Mouse (Mus musculus): ENCODE data around the gene Casc4. TPM values are rescaled to one million over a fixed set of nuclear protein-coding genes. Genes with fewer than 3 reads are reported as not detected.

Gene Casc4
- total RNA-seq (2021) = 100 to 1,000 TPM in 1 of 2 experiments, 10 to 100 TPM in 1; 96.5 to 105 TPM
- long read RNA-seq, experiment 1, full-length matches to known transcripts = 88 of 111 reads
- long read RNA-seq, experiment 1, partial matches to known transcripts = 9 of 111 reads
- long read RNA-seq, experiment 1, other reads (novel, unspliced or antisense) = 14 of 111 reads
- long read RNA-seq, experiment 2, full-length matches to known transcripts = 41 of 50 reads
- long read RNA-seq, experiment 2, partial matches to known transcripts = 3 of 50 reads
- long read RNA-seq, experiment 2, other reads (novel, unspliced or antisense) = 6 of 50 reads

GRCm38 (mm10) chr2:121866632-121867050 lies at the start of gene Casc4:
TSS of gene Casc4 (plus strand) at chr2:121866970.
- H3K4me3 ChIP-seq = peak within 1 kb of the TSS; percentile 91
- intact Hi-C loops (cut with DNase I) = loop anchor here (1.0 kb wide), 1 partner anchor 90 kb away; the partner anchor contains the start of genes Ctdspl2 and Mageb3
- DNase-seq (ENCODE audit: extremely low spot score in 1 of 2, low spot score in 2 of 2) = peak; percentile 84
- TF ChIP-seq CTCF (IDR thresholded peaks at IDR 0.05) = no peak
- H3K27ac ChIP-seq = peak within 1 kb of the TSS; percentile 92

- intact Hi-C loops (cut with DNase I) = no loop called here
- no peak overlapping the region for H3K27ac ChIP-seq
- no peak overlapping the region for H3K4me3 ChIP-seq
- TF ChIP-seq CTCF (IDR thresholded peaks at IDR 0.05) = no peak
- DNase-seq (ENCODE audit: extremely low spot score in 1 of 2, low spot score in 2 of 2) = no peak
Observed at GRCm38 (mm10) chr2:121821787-121822186, 45.0 kb upstream of the Casc4 start.

- H3K27ac ChIP-seq = no peak overlapping the region
- TF ChIP-seq CTCF (IDR thresholded peaks at IDR 0.05) = no peak
- intact Hi-C loops (cut with DNase I) = no loop called here
- DNase-seq (ENCODE audit: extremely low spot score in 1 of 2, low spot score in 2 of 2) = no peak
- no peak overlapping the region for H3K4me3 ChIP-seq
Observed at GRCm38 (mm10) chr2:121824653-121825052, 42.1 kb upstream of the Casc4 start.

- no peak for DNase-seq (ENCODE audit: extremely low spot score in 1 of 2, low spot score in 2 of 2)
- no peak for TF ChIP-seq CTCF (IDR thresholded peaks at IDR 0.05)
- H3K4me3 ChIP-seq = no peak overlapping the region
- intact Hi-C loops (cut with DNase I) = no loop called here
- no peak overlapping the region for H3K27ac ChIP-seq
Observed at GRCm38 (mm10) chr2:121826189-121826588, 40.6 kb upstream of the Casc4 start.

GRCm38 (mm10) chr2:121828411-121828810 lies 38.4 kb upstream of the Casc4 start:
- no peak overlapping the region for H3K4me3 ChIP-seq
- DNase-seq (ENCODE audit: extremely low spot score in 1 of 2, low spot score in 2 of 2) = no peak
- intact Hi-C loops (cut with DNase I) = loop anchor here (2.0 kb wide), 1 partner anchor 22 kb away; the partner anchor contains the start of gene Frmd5
- no peak for TF ChIP-seq CTCF (IDR thresholded peaks at IDR 0.05)
- peak overlapping the region; percentile 21; the same call in 1 of the 2 replicates for H3K27ac ChIP-seq

GRCm38 (mm10) chr2:121832484-121832894 lies 34.3 kb upstream of the Casc4 start:
- Histone ChIP-seq H3K27ac (no peak overlapping the region), H3K4me3 (no peak overlapping the region)
- DNase-seq (ENCODE audit: extremely low spot score in 1 of 2, low spot score in 2 of 2) = peak; percentile 32 to 50
- TF ChIP-seq CTCF (IDR thresholded peaks at IDR 0.05) = peak; percentile 79
- intact Hi-C loops (cut with DNase I) = loop anchor here (1.0 kb wide), 1 partner anchor 261 kb away; no protein-coding TSS in a partner anchor

GRCm38 (mm10) chr2:121834926-121835325 lies 31.8 kb upstream of the Casc4 start:
- Histone ChIP-seq H3K4me3 (no peak overlapping the region), H3K27ac (no peak overlapping the region)
- TF ChIP-seq CTCF (IDR thresholded peaks at IDR 0.05) = no peak
- DNase-seq (ENCODE audit: extremely low spot score in 1 of 2, low spot score in 2 of 2) = no peak
- intact Hi-C loops (cut with DNase I) = no loop called here

GRCm38 (mm10) chr2:121841453-121841852 lies 25.3 kb upstream of the Casc4 start:
- intact Hi-C loops (cut with DNase I) = no loop called here
- peak; percentile 13 for TF ChIP-seq CTCF (IDR thresholded peaks at IDR 0.05)
- Histone ChIP-seq H3K27ac (no peak overlapping the region), H3K4me3 (no peak overlapping the region)
- DNase-seq (ENCODE audit: extremely low spot score in 1 of 2, low spot score in 2 of 2) = no peak

GRCm38 (mm10) chr2:121842249-121842648 lies 24.5 kb upstream of the Casc4 start:
- H3K4me3 ChIP-seq = no peak overlapping the region
- H3K27ac ChIP-seq = no peak overlapping the region
- DNase-seq (ENCODE audit: extremely low spot score in 1 of 2, low spot score in 2 of 2) = no peak
- no peak for TF ChIP-seq CTCF (IDR thresholded peaks at IDR 0.05)
- intact Hi-C loops (cut with DNase I) = no loop called here

GRCm38 (mm10) chr2:121846050-121846449 lies 20.7 kb upstream of the Casc4 start:
- intact Hi-C loops (cut with DNase I) = no loop called here
- no peak for DNase-seq (ENCODE audit: extremely low spot score in 1 of 2, low spot score in 2 of 2)
- Histone ChIP-seq H3K4me3 (no peak overlapping the region), H3K27ac (no peak overlapping the region)
- TF ChIP-seq CTCF (IDR thresholded peaks at IDR 0.05) = no peak

GRCm38 (mm10) chr2:121852045-121852444 lies 14.7 kb upstream of the Casc4 start:
- TF ChIP-seq CTCF (IDR thresholded peaks at IDR 0.05) = no peak
- DNase-seq (ENCODE audit: extremely low spot score in 1 of 2, low spot score in 2 of 2) = no peak
- intact Hi-C loops (cut with DNase I) = no loop called here
- no peak overlapping the region for H3K27ac ChIP-seq
- no peak overlapping the region for H3K4me3 ChIP-seq

- no peak for TF ChIP-seq CTCF (IDR thresholded peaks at IDR 0.05)
- Histone ChIP-seq H3K4me3 (no peak overlapping the region), H3K27ac (no peak overlapping the region)
- intact Hi-C loops (cut with DNase I) = no loop called here
- DNase-seq (ENCODE audit: extremely low spot score in 1 of 2, low spot score in 2 of 2) = no peak
Observed at GRCm38 (mm10) chr2:121853974-121854373, 12.8 kb upstream of the Casc4 start.
